Mouse (Mus musculus) neural tube, embryonic 14.5 days (tissue): ENCODE data around the gene Raly. TPM values are rescaled to one million over a fixed set of nuclear protein-coding genes. Genes with fewer than 3 reads are reported as not detected.
A peak's percentile ranks its signal among the peaks of the same experiment; 100 is the strongest.

Experiments used
- ATAC-seq: fragments of 200-750 bp; cut with Nextera tagmentation; 2 replicates; pipeline ENCODE4 v1.8.0; 2017; ENCODE audit warnings: low read depth, mild to moderate bottlenecking, moderate TSS enrichment, moderate library complexity
- H3K27ac ChIP-seq: fragments of 300-500 bp; sonication (generic); 2 replicates; pipeline ENCODE4 v1.5.1; 2014; ENCODE audit warnings: low read depth, mild to moderate bottlenecking, control low read depth, low read length, moderate library complexity, mixed read lengths
- H3K27me3 ChIP-seq: fragments of 300-500 bp; sonication (generic); 2 replicates; pipeline ENCODE4 v1.6.1; 2014; ENCODE audit warnings: low read length; ENCODE audit not compliant: control insufficient read depth, insufficient read depth
- H3K36me3 ChIP-seq: fragments of 300-500 bp; sonication (generic); 2 replicates; pipeline ENCODE4 v1.6.1; 2014; ENCODE audit warnings: low read length, mixed read lengths; ENCODE audit not compliant: control insufficient read depth, insufficient read depth
- H3K4me1 ChIP-seq: fragments of 300-500 bp; sonication (generic); 2 replicates; pipeline ENCODE4 v1.6.1; 2014; ENCODE audit warnings: low read length; ENCODE audit not compliant: control insufficient read depth, insufficient read depth
- H3K4me2 ChIP-seq: fragments of 300-500 bp; sonication (generic); 2 replicates; pipeline ENCODE4 v1.6.1; 2014; ENCODE audit warnings: mild to moderate bottlenecking, low read depth, low read length, control low read depth
- H3K4me3 ChIP-seq: fragments of 300-500 bp; sonication (generic); 2 replicates; pipeline ENCODE4 v1.5.1; 2014; ENCODE audit warnings: low read depth, low read length, control low read depth, mixed read lengths
- H3K9ac ChIP-seq: fragments of 300-500 bp; sonication (generic); replicated peaks from 2 replicates; pipeline ENCODE4 v1.6.1; 2014; ENCODE audit warnings: low read depth, mild to moderate bottlenecking, control low read depth, low read length, mixed read lengths
- H3K9me3 ChIP-seq: fragments of 300-500 bp; sonication (generic); 2 replicates; pipeline ENCODE4 v1.6.1; 2016; ENCODE audit warnings: low read length; ENCODE audit not compliant: control insufficient read depth
- WGBS: fragments of 180-500 bp; shearing (Covaris S2); extraction: QIAGEN DNeasy Blood & Tissue Kit; methylation state at CpG from one replicate; pipeline ENCODE4 v1.1.7; 2014; 5-methylcytosine and 5-hydroxymethylcytosine counted together
- polyA plus RNA-seq: library from polyadenylated mRNA; unstranded; fragments of >200 nt; fragmentation: Nextera tagmentation; extraction: Ambion mirVana; gene quantifications from 2 replicates; pipeline ENCODE4 v1.2.1, GENCODE M21; 2014

The Raly gene
- polyA plus RNA-seq, 1 experiment from 2014 or later = 34.5 TPM

DNA sequence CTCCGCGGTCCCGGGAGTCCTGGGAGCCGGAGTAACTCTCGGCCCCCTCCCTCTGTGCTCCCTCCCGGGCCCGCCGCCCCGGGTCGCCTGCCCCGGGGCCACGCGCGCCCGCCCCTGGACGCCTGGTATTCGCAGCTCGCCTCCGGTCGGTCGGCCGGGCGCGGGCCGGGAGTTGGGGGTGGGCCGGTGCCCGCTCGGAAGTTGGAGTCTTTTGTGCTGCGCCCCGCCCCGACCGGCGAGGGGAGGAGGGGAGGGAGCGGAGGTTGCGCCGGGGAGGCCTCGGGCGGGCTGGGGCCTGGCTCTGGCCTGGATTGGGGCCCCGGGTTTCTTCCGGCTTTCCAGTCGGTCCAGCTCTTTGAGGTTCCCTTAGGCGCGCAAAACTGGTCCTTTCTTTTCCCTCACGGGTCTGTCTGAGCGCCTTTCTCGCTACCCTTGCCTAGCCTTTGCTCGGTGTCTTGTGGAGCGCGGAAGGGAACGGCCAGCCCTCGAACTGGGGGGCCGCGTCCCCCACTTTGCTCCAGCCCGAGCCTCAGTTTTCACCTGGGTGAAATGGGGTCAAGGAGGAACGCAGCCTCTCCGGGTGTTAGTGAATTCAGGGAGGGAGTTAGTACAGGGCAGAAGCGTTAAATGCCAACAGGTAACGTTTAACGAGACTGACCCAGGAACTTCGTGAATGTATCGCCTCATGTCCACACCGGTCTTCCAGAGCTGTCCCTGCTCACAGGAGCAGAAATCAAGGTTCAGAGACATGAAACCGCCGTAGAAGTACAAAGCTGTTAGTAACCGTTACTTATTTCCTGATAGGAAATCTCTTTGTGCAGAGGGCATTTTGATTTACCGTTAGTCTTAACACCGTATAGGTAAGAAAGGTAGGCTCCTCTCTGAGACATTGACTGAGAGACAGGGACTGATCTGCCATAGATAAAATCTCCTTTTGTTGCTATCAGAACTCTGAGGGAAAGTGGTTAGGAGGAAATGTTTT, 1.1 kb downstream of the Raly start:
- Histone ChIP-seq H3K9ac (peak overlapping the region; percentile 92), H3K9me3 (no peaks in the 10 kb centered on the region), H3K27me3 (no peaks in the 10 kb centered on the region; the same call in 1 of the 2 replicates), H3K4me3 (peak overlapping the region; percentile 94), H3K36me3 (no peaks in the 10 kb centered on the region), H3K27ac (peak overlapping the region; percentile 99), H3K4me2 (peak overlapping the region; percentile 91), H3K4me1 (peaks cover 24% of the 10 kb centered on the region)
- WGBS = under 1% methylated on average over 57 of the region's 67 CpGs
- peak; percentile 15 for ATAC-seq

DNA sequence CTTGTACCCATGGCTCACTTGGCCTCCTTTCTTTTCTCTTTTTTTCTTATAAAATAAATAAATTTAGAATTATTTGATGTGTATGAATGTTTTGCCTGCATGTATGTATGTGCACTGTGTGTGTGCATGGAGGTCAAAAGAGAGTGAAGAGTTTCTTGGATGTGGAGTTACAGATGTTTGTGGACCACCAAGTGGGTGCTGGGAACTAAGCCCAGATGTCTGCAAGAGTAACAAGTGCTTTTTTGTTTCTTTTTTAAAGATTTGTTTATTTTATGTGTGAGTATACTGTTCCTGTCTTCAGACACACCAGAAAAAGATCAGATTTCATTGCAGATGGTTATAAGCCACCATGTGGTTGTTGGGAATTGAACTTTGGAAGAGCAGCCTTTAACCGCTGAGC, 12.5 kb downstream of the Raly start:
- no peak overlapping the region for H3K27ac ChIP-seq
- WGBS = 91% methylated on average over 1 of the region's 1 CpGs

DNA sequence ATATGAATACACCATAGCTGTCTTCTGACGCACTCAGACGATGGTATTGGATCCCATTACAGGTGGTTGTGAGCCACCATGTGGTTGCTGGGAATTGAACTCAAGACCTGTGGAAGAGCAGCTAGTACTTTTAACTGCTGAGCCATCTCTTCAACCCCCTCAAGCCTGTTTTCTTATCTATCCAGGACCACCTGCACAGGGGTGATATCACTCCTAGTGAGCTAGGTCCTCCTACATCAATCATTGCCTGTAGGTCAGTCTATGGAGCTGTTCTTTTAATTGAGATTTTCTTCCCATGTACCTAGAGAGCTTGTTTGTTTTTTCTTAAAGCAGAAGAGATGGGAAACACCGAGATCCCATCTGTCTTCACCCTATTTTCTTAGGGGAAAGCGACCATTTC, 12.9 kb downstream of the Raly start:
- Histone ChIP-seq H3K4me1 (no peaks in the 10 kb centered on the region), H3K27ac (no peak overlapping the region), H3K4me3 (no peak overlapping the region), H3K9ac (no peak overlapping the region), H3K27me3 (no peaks in the 10 kb centered on the region), H3K4me2 (no peak overlapping the region), H3K36me3 (no peaks in the 10 kb centered on the region), H3K9me3 (no peaks in the 10 kb centered on the region)
- 62% methylated on average over 4 of the region's 4 CpGs for WGBS
- no peak for ATAC-seq

More for the DNA sequence above, 12.5 kb downstream of the Raly start:
- H3K4me3 ChIP-seq = no peak overlapping the region
- no peaks in the 10 kb centered on the region for H3K27me3 ChIP-seq
- H3K9ac ChIP-seq = no peak overlapping the region
- no peak for ATAC-seq
- H3K4me2 ChIP-seq = no peak overlapping the region
- H3K9me3 ChIP-seq = no peaks in the 10 kb centered on the region
- H3K4me1 ChIP-seq = no peaks in the 10 kb centered on the region
- H3K36me3 ChIP-seq = no peaks in the 10 kb centered on the region

- ATAC-seq = no peak
- no peak overlapping the region for H3K27ac ChIP-seq
- H3K27me3 ChIP-seq = no peaks in the 10 kb centered on the region
- H3K4me3 ChIP-seq = no peak overlapping the region
- no peaks in the 10 kb centered on the region for H3K9me3 ChIP-seq
- H3K4me2 ChIP-seq = no peak overlapping the region
- H3K9ac ChIP-seq = no peak overlapping the region
- no peaks in the 10 kb centered on the region for H3K36me3 ChIP-seq
- no peaks in the 10 kb centered on the region for H3K4me1 ChIP-seq
- 78% methylated on average over 1 of the region's 1 CpGs for WGBS
Measured at GRCm38 (mm10) chr2:154807689-154808088, 16.8 kb downstream of the Raly start.

DNA sequence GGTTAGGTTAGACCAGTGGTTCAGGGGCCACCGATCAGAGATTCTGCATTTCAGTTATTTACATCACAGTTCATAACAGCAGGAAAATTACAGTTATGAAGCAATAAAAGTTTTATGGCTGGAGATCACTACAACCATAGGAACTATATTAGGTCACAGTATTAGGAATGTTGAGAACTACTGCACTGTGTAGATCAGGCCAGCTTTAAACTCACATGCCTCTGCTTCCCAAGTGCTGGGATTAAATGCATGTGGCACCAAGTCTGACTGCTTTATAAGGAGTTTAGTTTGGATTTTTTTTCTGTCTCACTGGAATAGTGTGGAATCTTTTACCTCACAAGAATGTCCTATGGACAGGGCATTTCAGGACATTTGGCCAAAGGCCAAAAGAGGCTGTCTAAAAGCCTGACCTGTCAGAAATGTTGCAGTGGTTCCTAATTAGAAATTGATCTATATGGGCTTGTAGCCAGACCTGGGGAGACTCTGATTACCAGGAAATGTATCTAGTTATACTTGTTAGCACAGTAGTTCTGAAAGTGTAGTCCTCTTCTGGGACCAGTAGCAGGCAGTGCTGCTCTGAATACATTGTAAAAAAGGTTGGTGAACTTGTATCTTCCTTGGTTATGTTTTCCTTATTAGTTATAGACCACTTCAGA, 18.3 kb downstream of the Raly start:
- no peaks in the 10 kb centered on the region for H3K4me1 ChIP-seq
- WGBS = 79% methylated on average over 1 of the region's 1 CpGs
- H3K9me3 ChIP-seq = no peaks in the 10 kb centered on the region
- no peak overlapping the region for H3K27ac ChIP-seq
- H3K4me3 ChIP-seq = no peak overlapping the region
- H3K4me2 ChIP-seq = no peak overlapping the region
- no peaks in the 10 kb centered on the region for H3K27me3 ChIP-seq
- ATAC-seq = no peak
- no peaks in the 10 kb centered on the region for H3K36me3 ChIP-seq
- no peak overlapping the region for H3K9ac ChIP-seq

- no peaks in the 10 kb centered on the region for H3K9me3 ChIP-seq
- H3K4me1 ChIP-seq = no peaks in the 10 kb centered on the region
- 60% methylated on average over 1 of the region's 1 CpGs for WGBS
- no peak overlapping the region for H3K27ac ChIP-seq
- H3K9ac ChIP-seq = no peak overlapping the region
- no peaks in the 10 kb centered on the region for H3K27me3 ChIP-seq
- no peak overlapping the region for H3K4me3 ChIP-seq
- no peak for ATAC-seq
- H3K4me2 ChIP-seq = no peak overlapping the region
- no peaks in the 10 kb centered on the region for H3K36me3 ChIP-seq
Measured at GRCm38 (mm10) chr2:154810821-154811220, 19.9 kb downstream of the Raly start.

GRCm38 (mm10) chr2:154813426-154813825, 22.5 kb downstream of the Raly start:
- H3K27me3 ChIP-seq = no peaks in the 10 kb centered on the region
- ATAC-seq = no peak
- H3K9me3 ChIP-seq = no peaks in the 10 kb centered on the region
- WGBS = 82% methylated on average over 2 of the region's 2 CpGs
- no peak overlapping the region for H3K4me3 ChIP-seq
- H3K9ac ChIP-seq = no peak overlapping the region
- H3K27ac ChIP-seq = no peak overlapping the region
- no peaks in the 10 kb centered on the region for H3K36me3 ChIP-seq
- peaks cover 8% of the 10 kb centered on the region for H3K4me1 ChIP-seq
- H3K4me2 ChIP-seq = no peak overlapping the region

- no peak overlapping the region for H3K9ac ChIP-seq
- no peak overlapping the region for H3K4me2 ChIP-seq
- H3K36me3 ChIP-seq = no peaks in the 10 kb centered on the region
- WGBS = 33% methylated on average over 3 of the region's 3 CpGs
- no peaks in the 10 kb centered on the region for H3K9me3 ChIP-seq
- H3K27me3 ChIP-seq = no peaks in the 10 kb centered on the region
- peaks cover 8% of the 10 kb centered on the region for H3K4me1 ChIP-seq
- no peak overlapping the region for H3K4me3 ChIP-seq
- no peak overlapping the region; the same call in 1 of the 2 replicates for H3K27ac ChIP-seq
- peak; percentile 17; the same call in 1 of the 2 replicates for ATAC-seq
Measured at GRCm38 (mm10) chr2:154817089-154817488, 26.2 kb downstream of the Raly start.

GRCm38 (mm10) chr2:154817788-154818187, 26.9 kb downstream of the Raly start:
- ATAC-seq = no peak
- Histone ChIP-seq H3K27ac (no peak overlapping the region), H3K4me1 (peaks cover 8% of the 10 kb centered on the region), H3K36me3 (no peaks in the 10 kb centered on the region), H3K4me2 (no peak overlapping the region), H3K27me3 (no peaks in the 10 kb centered on the region), H3K9ac (no peak overlapping the region), H3K4me3 (no peak overlapping the region), H3K9me3 (no peaks in the 10 kb centered on the region)
- WGBS = 56% methylated on average over 1 of the region's 1 CpGs
